Mouse (Mus musculus) neutrophil, adult 5-6 weeks (primary cell): ENCODE measurements at regions not wholly inside any gene's neighbourhood (a gene's known extent, or its start where the extent isn't known, plus 50 kb on each side); places are given as distances from the start of the nearest gene placed in this dataset.

Source experiments
- ATAC-seq: fragments of 151-379, 151-347 bp; 2 replicates; pipeline ENCODE4 v1.8.0; 2017; ENCODE audit warnings: mild to moderate bottlenecking, moderate TSS enrichment; ENCODE audit not compliant: insufficient number of reproducible peaks, poor library complexity, low FRiP score, severe bottlenecking; ENCODE audit errors: extremely low read depth

GRCm38 (mm10) chr1:169346876-169347275 lies 184.4 kb downstream of the Nuf2 start:
- no peak for ATAC-seq

- no peak for ATAC-seq
Observed at GRCm38 (mm10) chr1:169341131-169341530, 190.1 kb downstream of the Nuf2 start.

GRCm38 (mm10) chr1:169338461-169338860 lies 192.8 kb downstream of the Nuf2 start:
- ATAC-seq = no peak

GRCm38 (mm10) chr1:169332165-169332564 lies 199.1 kb downstream of the Nuf2 start:
- ATAC-seq = no peak

- no peak for ATAC-seq
Observed at GRCm38 (mm10) chr1:169313241-169313640, 218.0 kb downstream of the Nuf2 start.

- ATAC-seq = no peak
Observed at GRCm38 (mm10) chr1:169283440-169283839, 247.8 kb downstream of the Nuf2 start.

- ATAC-seq = no peak
Observed at GRCm38 (mm10) chr1:169270750-169271149, 260.5 kb downstream of the Nuf2 start.

- no peak for ATAC-seq
Observed at GRCm38 (mm10) chr1:169263984-169264660, 267.1 kb downstream of the Nuf2 start.

GRCm38 (mm10) chr1:169254250-169254937 lies 276.9 kb downstream of the Nuf2 start:
- no peak for ATAC-seq

- ATAC-seq = no peak
Observed at GRCm38 (mm10) chr1:169252189-169252588, 279.1 kb downstream of the Nuf2 start.

- no peak for ATAC-seq
Observed at GRCm38 (mm10) chr1:169249021-169249420, 282.2 kb downstream of the Nuf2 start.

- ATAC-seq = no peak
Observed at GRCm38 (mm10) chr1:169240377-169240776, 290.9 kb downstream of the Nuf2 start.

- ATAC-seq = no peak
Observed at GRCm38 (mm10) chr1:169238671-169239090, 292.6 kb downstream of the Nuf2 start.

- ATAC-seq = no peak
Observed at GRCm38 (mm10) chr1:169235276-169235681, 296.0 kb downstream of the Nuf2 start.

- no peak for ATAC-seq
Observed at GRCm38 (mm10) chr1:169233368-169233767, 297.9 kb downstream of the Nuf2 start.

GRCm38 (mm10) chr1:169230097-169230496 lies 301.2 kb downstream of the Nuf2 start:
- no peak for ATAC-seq

- no peak for ATAC-seq
Observed at GRCm38 (mm10) chr1:169224431-169224830, 306.8 kb downstream of the Nuf2 start.

GRCm38 (mm10) chr1:169187658-169188057 lies 343.6 kb downstream of the Nuf2 start:
- ATAC-seq = no peak

- ATAC-seq = no peak
Observed at GRCm38 (mm10) chr1:169170405-169170804, 360.9 kb downstream of the Nuf2 start.

- ATAC-seq = no peak
Observed at GRCm38 (mm10) chr1:169168033-169168432, 363.2 kb downstream of the Nuf2 start.
